Mouse (Mus musculus) layer of hippocampus, adult 2 months (tissue): Measurements from ENCODE around the gene Dnah9. TPM values are rescaled to one million over a fixed set of nuclear protein-coding genes. Genes with fewer than 3 reads are reported as not detected.

Source experiments
- DNase-seq, 2 experiments: peaks; one replicate each; pipeline ENCODE4 v3.0.0; 2022; ENCODE audit warnings: low spot score in 2 of 2
- H3K27ac ChIP-seq: fragments of 200-600 bp; 2 replicates; pipeline ENCODE4 v1.8.1; 2022
- H3K4me3 ChIP-seq: fragments of 200-600 bp; 2 replicates; pipeline ENCODE4 v1.8.1; 2022; ENCODE audit warnings: mild to moderate bottlenecking
- CTCF ChIP-seq: fragments of 200-600 bp; conservative IDR thresholded peaks from 2 replicates; pipeline ENCODE4 v1.8.1; 2022; ENCODE audit warnings: antibody characterized with exemption, mild to moderate bottlenecking, moderate library complexity
- total RNA-seq, 2 experiments: library from RNA; stranded (reverse); gene quantifications; 2 replicates each; pipeline ENCODE4 v1.2.3; 2021

Gene Dnah9
- total RNA-seq, 2 experiments from 2014 or later = 18.7 to 19.9 TPM

DNA sequence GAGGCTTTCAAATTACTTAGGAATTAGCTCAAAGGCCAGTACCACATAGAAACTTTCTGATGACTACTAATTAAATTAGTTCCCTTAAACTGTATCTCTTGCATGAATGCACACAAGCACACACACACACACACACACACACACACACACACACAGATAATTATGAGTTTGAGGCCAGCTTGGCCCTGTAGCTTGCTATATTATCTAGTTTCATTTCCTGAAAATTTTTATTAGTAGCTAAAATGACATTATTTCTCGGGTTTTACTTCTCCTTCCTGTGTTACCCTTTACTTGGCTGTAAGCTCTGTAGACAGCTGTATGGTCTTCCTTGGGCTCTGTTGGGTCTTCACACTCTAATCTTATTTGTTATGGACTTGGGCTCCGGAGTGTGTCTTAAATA, 264.4 kb downstream of the Dnah9 start:
- Histone ChIP-seq H3K4me3 (no peak overlapping the region), H3K27ac (no peak overlapping the region)
- no peak for TF ChIP-seq CTCF
- no peak for DNase-seq

DNA sequence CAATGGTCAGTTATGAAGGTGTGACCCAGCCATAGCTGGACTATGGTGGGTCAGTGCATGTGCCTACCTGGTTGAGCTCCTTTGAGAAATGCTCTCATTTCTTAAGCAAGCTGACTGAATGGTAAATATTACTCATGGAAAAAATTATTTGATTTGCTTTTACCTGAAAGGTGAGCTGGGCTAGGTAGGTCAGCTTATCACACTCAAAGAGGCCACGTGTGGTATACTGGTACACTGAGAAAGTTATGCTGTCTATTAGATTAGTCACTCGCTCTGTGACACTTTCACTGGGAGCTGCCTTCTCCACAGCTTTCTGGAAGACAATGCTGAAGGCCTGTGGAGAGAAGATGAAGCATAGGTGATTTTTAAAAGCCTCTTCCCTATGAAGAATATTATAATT, 286.9 kb downstream of the Dnah9 start:
- DNase-seq = no peak
- H3K4me3 ChIP-seq = no peak overlapping the region
- H3K27ac ChIP-seq = no peak overlapping the region
- TF ChIP-seq CTCF = no peak

DNA sequence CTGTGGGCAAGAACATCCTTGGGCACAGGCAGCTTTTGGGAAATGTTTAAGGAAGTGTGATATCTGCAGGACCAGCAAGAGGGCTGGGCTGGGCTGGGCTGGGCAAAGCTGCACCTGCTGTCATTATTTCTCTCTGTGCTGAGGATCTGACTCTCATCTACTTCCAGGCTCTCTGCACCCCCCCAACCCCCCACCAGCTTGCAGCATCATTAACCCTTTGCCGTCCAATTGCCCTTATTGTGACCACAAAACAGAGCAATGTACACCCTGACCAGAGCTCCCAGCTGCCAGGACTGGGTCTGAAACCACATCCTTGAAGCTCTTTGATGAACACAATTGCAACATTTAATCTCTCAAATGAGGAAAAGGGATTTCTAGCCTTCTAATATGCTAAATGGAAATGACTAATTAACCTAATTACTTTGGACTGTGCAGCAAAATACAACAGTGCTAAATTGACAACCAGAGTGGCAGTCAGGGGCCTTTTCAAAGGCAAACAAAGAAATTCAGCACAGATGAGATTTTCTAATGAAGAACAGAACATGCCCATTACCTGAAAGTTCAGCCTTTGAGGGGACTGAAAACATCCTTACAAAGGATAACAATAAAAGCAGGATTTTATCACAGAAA, 291.1 kb downstream of the Dnah9 start:
- Histone ChIP-seq H3K27ac (no peak overlapping the region), H3K4me3 (no peak overlapping the region)
- no peak for TF ChIP-seq CTCF
- no peak for DNase-seq

DNA sequence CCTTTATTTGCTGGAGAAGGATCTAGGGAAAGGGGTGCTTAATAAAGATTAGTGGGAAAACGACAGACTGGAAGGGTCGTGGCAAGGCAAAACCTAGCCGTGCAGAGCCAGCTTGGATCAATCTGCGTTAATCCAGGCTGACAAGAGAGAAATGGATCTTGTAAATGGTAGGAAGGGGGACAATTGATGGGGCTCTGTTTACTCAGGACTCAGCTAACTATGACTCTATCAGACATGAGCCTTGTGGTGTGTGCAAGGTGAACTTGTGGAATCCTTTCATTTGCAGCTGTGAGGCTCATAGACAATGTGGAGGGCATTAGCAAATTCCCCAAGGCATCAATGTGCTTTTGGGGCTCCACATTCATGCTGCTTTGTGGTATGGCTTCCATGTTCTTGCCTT, 306.9 kb downstream of the Dnah9 start:
- DNase-seq = no peak
- no peak for TF ChIP-seq CTCF
- Histone ChIP-seq H3K4me3 (no peak overlapping the region), H3K27ac (no peak overlapping the region)

DNA sequence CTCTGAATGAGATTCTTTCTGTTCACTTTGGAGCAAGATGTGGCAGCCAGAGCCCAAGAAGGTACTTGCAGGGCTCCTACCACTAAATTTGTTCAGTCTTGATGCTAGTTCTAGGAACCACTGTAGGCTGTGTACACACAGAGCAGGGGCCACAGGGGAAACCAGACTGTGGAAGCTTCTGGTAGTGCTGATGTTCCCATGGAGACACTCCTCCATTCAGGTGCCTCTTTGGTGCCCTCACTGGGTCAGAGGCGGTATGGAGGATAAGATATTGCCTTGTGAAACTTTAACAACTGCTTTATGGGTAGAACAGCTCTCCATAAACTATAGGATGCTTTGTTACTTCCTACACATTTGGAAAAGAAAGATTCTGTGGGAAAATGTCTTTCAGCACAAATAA, 316.3 kb downstream of the Dnah9 start:
- peak in 1 of 2 experiments; percentile 25 for DNase-seq

DNA sequence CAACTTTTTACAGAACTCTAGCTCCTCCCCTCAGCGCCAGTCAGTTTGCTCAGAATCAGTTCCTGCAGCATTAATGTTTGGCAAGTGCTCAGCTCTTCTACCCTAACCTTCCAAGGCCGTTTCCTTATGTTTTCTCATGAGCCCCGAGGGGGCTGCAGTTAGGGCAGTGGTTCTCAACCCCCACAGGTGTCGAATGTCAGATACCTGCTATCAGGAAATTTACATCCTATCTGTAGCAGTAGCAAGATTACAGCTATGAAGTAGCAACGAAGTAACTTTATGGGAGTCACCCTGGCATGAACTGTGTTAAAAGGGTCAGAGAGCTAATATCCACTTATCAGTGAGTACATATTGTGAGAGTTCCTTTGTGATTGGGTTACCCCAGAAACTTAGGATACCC, 321.9 kb downstream of the Dnah9 start:
- no peak for DNase-seq

More for the DNA sequence above, 316.3 kb downstream of the Dnah9 start:
- TF ChIP-seq CTCF = peak; percentile 71
- H3K27ac ChIP-seq = no peak overlapping the region
- H3K4me3 ChIP-seq = no peak overlapping the region

DNA sequence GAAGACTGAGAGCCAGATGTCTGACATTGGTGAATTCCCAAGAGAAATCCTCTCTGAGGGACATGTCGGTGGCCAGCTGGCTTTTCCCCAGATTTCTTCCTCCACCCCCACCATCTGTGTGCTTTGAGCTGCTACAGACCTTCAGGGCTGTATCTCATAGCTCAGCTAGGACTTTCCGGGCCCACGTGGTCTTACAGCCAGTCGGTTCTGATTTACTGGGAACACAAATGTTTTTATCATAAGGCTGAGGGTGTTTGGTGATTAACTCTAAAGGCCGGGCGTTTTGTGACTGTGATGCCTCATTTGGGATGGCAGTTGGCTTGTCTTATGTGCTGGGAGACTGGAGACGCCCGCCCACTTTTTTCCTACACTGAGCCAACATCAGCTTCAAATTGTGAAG, 329.4 kb downstream of the Dnah9 start:
- Histone ChIP-seq H3K27ac (peak overlapping the region; percentile 57), H3K4me3 (no peak overlapping the region)
- no peak for TF ChIP-seq CTCF
- peak; percentile 43 to 73 for DNase-seq

More for the DNA sequence above, 321.9 kb downstream of the Dnah9 start:
- TF ChIP-seq CTCF = no peak
- Histone ChIP-seq H3K4me3 (no peak overlapping the region), H3K27ac (no peak overlapping the region)

DNA sequence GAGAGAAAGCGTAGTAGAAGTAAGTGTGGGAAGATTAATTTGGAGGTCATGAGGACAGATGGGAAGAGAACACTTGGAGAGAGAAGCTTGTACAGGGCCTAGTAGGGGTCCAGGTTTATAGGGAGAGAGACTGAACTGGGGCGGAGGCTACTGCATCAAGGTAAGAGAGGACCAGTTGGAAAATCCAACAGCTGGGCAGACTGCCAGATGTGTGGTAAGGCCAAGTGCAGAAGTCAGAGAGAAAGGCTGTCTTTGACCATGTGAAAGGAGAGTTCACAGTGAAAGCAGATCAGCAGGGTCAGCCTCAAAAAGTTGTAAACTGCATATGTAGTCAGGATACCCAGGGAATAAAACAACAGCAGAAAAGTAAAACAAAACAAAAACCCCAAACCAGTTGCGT, 343.8 kb downstream of the Dnah9 start:
- Histone ChIP-seq H3K4me3 (no peak overlapping the region), H3K27ac (no peak overlapping the region)
- no peak for TF ChIP-seq CTCF
- DNase-seq = no peak

DNA sequence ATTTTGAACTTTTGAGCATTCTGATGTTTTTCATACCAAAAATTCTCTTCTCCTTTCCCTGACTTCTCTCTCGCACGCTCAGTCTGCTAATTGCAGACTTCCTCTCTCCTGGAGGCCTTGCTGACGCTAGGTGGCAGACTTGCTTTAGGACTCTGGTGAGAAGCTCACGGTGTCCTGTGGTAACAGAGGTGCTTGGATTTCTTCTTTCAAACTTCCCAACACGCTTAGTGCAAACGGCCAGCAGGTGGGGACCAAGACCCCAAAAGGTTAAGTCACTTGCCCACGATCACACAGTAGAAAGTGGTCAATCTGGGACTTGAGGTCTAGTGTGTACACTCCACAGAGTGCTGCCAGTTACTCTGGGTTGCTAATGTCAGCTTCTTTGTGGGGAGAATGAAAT, 347.5 kb downstream of the Dnah9 start:
- no peak overlapping the region for H3K4me3 ChIP-seq
- TF ChIP-seq CTCF = peak; percentile 81
- H3K27ac ChIP-seq = no peak overlapping the region
- peak; percentile 79 for DNase-seq

DNA sequence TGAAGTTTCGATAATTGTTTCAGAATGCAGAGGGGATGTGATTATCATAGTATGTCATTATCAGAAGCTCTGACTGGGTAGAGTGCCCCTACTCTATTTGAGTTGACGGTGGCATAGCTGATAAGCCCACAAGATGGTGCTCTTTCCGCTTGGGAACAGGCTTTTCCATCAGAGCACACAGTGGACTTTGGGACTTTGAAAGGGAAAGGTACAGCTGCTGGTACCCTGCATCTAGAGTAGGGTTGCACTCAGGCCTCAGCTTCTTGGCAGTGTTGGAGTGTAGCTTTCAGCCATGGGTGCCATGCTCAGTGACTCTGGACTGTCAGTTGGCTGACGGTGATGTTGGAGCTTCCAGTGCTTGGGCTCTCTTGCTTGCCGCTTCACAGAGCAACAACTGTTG, 348.1 kb downstream of the Dnah9 start:
- DNase-seq = no peak
- H3K4me3 ChIP-seq = no peak overlapping the region
- no peak overlapping the region for H3K27ac ChIP-seq
- peak; percentile 75 for TF ChIP-seq CTCF

DNA sequence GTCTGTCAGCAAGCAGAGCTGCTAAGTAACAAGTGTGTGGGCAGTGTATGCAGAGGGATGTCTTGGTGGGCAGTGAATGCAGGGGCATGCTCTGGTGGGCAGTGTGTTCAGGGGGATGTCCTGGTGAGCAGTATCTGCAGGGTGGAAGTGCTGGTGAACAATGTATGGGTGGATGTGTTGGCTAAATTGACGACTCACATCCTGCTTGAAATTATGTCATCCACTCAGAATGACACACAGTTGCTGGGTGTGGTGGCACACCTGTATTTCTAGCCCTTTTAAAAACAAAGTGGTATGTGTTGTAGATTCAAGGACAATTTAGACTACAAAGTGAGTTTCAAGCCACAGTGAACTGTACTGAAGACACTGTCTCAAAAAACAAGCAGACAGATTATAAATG, 350.2 kb downstream of the Dnah9 start:
- no peak for DNase-seq
- no peak overlapping the region for H3K4me3 ChIP-seq
- no peak overlapping the region for H3K27ac ChIP-seq
- no peak for TF ChIP-seq CTCF

DNA sequence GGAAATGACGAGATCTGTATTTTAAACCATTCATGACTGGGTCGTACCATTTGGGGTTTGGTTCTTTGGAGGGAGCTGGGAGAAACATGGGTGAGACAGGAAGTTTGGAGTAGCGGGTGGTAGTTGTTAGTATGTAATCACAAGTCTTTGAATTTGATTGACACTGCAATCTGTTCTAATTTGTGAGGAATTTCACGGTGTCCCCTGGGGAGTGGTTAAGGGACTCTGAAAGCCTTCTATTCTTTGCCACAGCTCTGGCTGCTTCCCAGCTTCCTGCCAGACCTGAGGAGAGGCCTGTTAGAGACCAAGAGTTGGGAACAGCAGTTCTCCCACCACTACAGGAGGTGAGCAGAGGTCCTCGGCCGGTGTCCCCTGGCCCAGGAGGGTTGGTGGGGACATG, 352.1 kb downstream of the Dnah9 start:
- Histone ChIP-seq H3K4me3 (no peak overlapping the region), H3K27ac (no peak overlapping the region)
- no peak for DNase-seq
- TF ChIP-seq CTCF = no peak

DNA sequence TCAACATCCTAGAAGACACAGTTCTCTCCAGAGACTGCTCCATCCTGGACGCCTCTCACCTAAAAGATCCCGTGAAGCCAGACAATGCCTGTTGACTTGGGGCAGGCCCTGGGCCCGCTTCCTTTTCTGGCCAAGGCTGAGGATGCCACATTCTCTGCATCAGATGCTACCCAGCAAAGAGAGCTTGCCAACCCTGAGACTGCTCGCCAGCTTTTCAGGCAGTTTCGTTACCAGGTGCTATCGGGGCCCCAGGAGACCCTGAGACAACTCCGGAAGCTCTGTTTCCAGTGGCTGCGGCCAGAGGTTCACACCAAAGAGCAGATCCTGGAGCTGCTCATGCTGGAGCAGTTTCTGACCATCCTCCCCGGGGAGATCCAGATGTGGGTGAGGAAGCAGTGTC, 354.0 kb downstream of the Dnah9 start:
- no peak for DNase-seq
- no peak overlapping the region for H3K27ac ChIP-seq
- no peak overlapping the region for H3K4me3 ChIP-seq
- TF ChIP-seq CTCF = no peak

DNA sequence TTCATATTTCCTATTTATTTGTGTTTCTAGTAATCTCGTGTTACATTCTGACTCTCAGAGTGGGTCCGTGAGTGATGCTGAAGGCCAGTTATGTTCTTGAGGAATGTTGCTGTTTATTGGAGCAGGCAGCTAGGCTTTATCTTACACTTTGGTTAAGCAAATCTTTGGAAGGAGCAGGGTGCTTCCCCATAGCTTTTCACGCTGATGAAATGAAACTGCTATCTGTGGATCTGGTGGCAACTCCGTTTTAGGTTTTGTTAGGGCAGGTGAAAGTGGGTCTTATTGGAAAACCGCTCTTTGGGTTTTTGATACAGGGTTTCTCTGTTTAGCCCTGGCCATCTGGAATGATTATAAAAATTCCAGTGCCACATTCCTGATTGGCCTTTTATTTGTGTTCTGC, 356.3 kb downstream of the Dnah9 start:
- Histone ChIP-seq H3K27ac (no peak overlapping the region), H3K4me3 (no peak overlapping the region)
- TF ChIP-seq CTCF = no peak
- DNase-seq = no peak

DNA sequence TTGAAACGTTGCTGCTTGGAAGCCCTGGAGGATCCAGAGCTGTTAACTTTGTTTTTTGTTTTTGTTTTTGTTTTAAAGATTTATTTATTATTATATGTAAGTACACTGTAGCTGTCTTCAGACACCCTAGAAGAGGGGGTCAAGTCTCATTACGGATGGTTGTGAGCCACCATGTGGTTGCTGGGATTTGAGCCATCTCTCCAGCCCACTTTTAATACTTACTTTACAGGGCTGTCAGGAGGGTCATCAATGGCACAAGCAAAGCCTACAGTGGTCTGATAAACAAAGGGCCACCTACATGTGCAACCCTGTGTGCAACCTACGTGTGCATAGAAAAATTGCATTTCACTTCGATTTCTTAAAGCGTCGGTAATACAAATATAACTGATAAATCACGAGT, 360.8 kb downstream of the Dnah9 start:
- no peak for TF ChIP-seq CTCF
- H3K27ac ChIP-seq = peak overlapping the region; percentile 96
- peak overlapping the region; percentile 71 for H3K4me3 ChIP-seq
- DNase-seq = no peak
